Mouse (Mus musculus) stomach, postnatal 0 days (tissue): ENCODE measurements at regions not wholly inside any gene's neighbourhood (a gene's known extent, or its start where the extent isn't known, plus 50 kb on each side); places are given as distances from the start of the nearest gene placed in this dataset.
A peak's percentile ranks its signal among the peaks of the same experiment; 100 is the strongest.

Experiments
- ATAC-seq: fragments of 200-750 bp; cut with Nextera tagmentation; 2 replicates; pipeline ENCODE4 v1.8.0; 2017; ENCODE audit not compliant: low FRiP score, low TSS enrichment
- DNase-seq: peaks from one replicate; pipeline ENCODE4 v3.0.0-alpha.2; 2016; ENCODE audit warnings: low spot score
- H3K27ac ChIP-seq: fragments of 300-500 bp; sonication (generic); replicated peaks from 2 replicates; pipeline ENCODE4 v1.5.1; 2014; ENCODE audit warnings: mild to moderate bottlenecking, control low read depth
- H3K27me3 ChIP-seq: fragments of 300-500 bp; sonication (generic); 2 replicates; pipeline ENCODE4 v1.6.1; 2014; ENCODE audit warnings: low read length; ENCODE audit not compliant: control insufficient read depth, insufficient read depth
- H3K36me3 ChIP-seq: fragments of 300-500 bp; sonication (generic); 2 replicates; pipeline ENCODE4 v1.6.1; 2014; ENCODE audit warnings: low read length, mixed read lengths; ENCODE audit not compliant: control insufficient read depth, insufficient read depth
- H3K4me1 ChIP-seq: fragments of 300-500 bp; sonication (generic); replicated peaks from 2 replicates; pipeline ENCODE4 v1.6.1; 2014; ENCODE audit warnings: antibody characterized with exemption; ENCODE audit not compliant: control insufficient read depth, insufficient read depth
- H3K4me2 ChIP-seq: fragments of 300-500 bp; sonication (generic); replicated peaks from 2 replicates; pipeline ENCODE4 v1.6.1; 2014; ENCODE audit warnings: low read depth, mild to moderate bottlenecking, control low read depth, moderate library complexity
- H3K4me3 ChIP-seq: fragments of 300-500 bp; sonication (generic); 2 replicates; pipeline ENCODE4 v1.5.1; 2014; ENCODE audit warnings: low read depth, low read length, control low read depth
- H3K9ac ChIP-seq: fragments of 300-500 bp; sonication (generic); 2 replicates; pipeline ENCODE4 v1.6.1; 2014; ENCODE audit warnings: mild to moderate bottlenecking, low read length, control low read depth, mixed read lengths
- H3K9me3 ChIP-seq: fragments of 300-500 bp; sonication (generic); 2 replicates; pipeline ENCODE4 v1.6.1; 2016; ENCODE audit warnings: low read length; ENCODE audit not compliant: control insufficient read depth
- CTCF ChIP-seq: IDR thresholded peaks from 2 replicates; pipeline ENCODE4 v1.5.1; 2016; ENCODE audit warnings: antibody characterized with exemption, low read depth, mild to moderate bottlenecking, moderate library complexity
- EP300 ChIP-seq: optimal IDR thresholded peaks from 2 replicates; pipeline ENCODE3; 2016; ENCODE audit warnings: antibody characterized with exemption
- WGBS: fragments of 180-500 bp; shearing (Covaris S2); extraction: QIAGEN DNeasy Blood & Tissue Kit; methylation state at CpG from one replicate; pipeline ENCODE4 v1.1.7; 2014; 5-methylcytosine and 5-hydroxymethylcytosine counted together

DNA sequence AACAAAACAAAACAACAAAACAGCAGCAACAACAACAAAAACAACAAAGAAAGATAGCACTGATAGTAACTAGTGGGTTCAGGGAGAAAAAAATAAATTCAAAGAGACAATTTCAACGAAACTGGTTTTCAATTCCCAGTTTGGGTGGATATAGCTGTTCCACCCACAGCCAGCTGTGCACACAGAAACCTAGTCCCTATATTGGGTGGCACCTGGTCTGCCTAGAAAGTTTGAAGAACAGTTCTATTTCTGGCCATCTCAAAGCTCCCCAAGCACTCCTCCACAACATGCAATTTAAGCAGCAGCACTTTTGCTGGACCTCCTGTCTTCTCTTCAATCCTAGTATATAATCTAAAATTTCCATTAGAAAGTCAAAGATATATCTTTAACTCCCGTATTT is 95.5 kb upstream of the Grik2 start:
- no peak overlapping the region for H3K4me2 ChIP-seq
- no peak for ATAC-seq
- H3K27ac ChIP-seq, result no peak overlapping the region
- no peaks in the 10 kb centered on the region for H3K9me3 ChIP-seq
- TF ChIP-seq CTCF (no peak), EP300 (no peak)
- 71% methylated on average over 2 of the region's 2 CpGs for WGBS
- H3K27me3 ChIP-seq, result no peaks in the 10 kb centered on the region
- H3K4me1 ChIP-seq, result no peaks in the 10 kb centered on the region
- H3K4me3 ChIP-seq, result no peak overlapping the region
- no peak for DNase-seq
- H3K36me3 ChIP-seq, result no peaks in the 10 kb centered on the region
- no peak overlapping the region for H3K9ac ChIP-seq

DNA sequence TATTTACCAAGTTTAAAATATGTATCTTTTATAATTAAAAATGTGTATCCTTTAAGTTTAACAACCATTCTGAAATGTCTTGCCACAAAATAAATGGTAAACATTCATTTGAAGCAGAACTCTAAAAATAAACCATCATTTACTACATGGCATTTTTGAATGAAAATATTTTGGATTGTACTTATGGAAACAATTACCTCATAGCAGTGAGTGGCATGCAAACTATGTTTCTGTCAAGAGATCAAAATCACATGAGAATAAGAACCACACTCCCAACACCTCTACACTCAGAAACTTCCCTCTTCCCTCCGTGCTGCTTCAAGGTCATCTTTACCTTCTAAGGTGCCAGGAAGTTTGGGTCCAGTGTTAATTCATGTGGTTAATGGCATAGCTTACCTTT is 94.9 kb upstream of the Grik2 start:
- Histone ChIP-seq H3K27ac (no peak overlapping the region), H3K9ac (no peak overlapping the region), H3K4me1 (no peaks in the 10 kb centered on the region), H3K27me3 (no peaks in the 10 kb centered on the region), H3K4me3 (no peak overlapping the region), H3K36me3 (no peaks in the 10 kb centered on the region), H3K4me2 (no peak overlapping the region), H3K9me3 (no peaks in the 10 kb centered on the region)
- DNase-seq (no peak), ATAC-seq (no peak)
- WGBS, result 59% methylated on average over 1 of the region's 1 CpGs
- TF ChIP-seq CTCF, result no peak
- no peak for TF ChIP-seq EP300

DNA sequence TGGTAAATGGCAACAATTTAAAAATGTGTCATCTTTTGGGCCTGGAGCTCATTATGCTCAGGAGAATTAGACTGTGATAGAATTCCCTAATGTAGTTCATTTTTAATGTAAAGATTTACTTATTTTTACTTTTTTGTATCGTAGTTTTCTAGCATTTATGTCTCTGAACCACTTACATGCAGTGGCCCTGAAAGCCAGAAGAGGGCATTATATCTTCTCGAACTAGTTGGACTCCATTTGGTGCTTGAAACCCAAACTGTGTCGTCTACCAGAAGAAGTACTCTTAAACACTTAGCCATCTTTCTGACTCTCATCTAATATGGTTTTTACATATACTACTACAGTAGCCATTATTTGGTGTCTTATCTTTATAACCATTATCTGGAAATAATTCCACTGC is 75.2 kb upstream of the Grik2 start:
- WGBS, result 74% methylated on average over 3 of the region's 3 CpGs
- ATAC-seq (no peak), DNase-seq (no peak)
- no peak overlapping the region for H3K4me2 ChIP-seq
- no peak overlapping the region for H3K27ac ChIP-seq
- H3K27me3 ChIP-seq, result no peaks in the 10 kb centered on the region
- H3K36me3 ChIP-seq, result no peaks in the 10 kb centered on the region
- H3K4me3 ChIP-seq, result no peak overlapping the region
- H3K9me3 ChIP-seq, result no peaks in the 10 kb centered on the region
- H3K4me1 ChIP-seq, result no peaks in the 10 kb centered on the region
- TF ChIP-seq EP300 (no peak), CTCF (peak; percentile 15; the same call in 1 of the 2 replicates)
- H3K9ac ChIP-seq, result no peak overlapping the region

DNA sequence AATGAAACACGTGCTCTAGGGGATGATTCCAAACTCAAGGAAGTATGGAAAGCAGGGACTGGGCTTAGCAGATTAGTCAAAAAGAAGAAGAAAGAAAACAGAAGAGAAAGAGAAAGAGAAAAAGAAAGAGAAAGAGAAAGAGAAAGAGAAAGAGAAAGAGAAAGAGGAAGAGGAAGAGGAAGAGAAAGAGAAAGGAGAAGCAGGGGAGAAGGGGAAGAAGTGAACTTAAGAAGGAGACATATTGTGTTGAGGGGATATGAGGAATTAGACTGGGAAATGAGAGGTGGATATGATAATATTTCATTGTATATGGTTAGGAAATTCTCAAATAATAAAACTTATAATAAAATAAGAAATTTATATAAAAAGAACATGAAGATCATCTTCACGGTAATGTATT is 59.1 kb upstream of the Grik2 start:
- DNase-seq, result no peak
- H3K36me3 ChIP-seq, result no peaks in the 10 kb centered on the region
- H3K27ac ChIP-seq, result no peak overlapping the region
- no peaks in the 10 kb centered on the region for H3K27me3 ChIP-seq
- H3K4me3 ChIP-seq, result no peak overlapping the region
- 68% methylated on average over 2 of the region's 2 CpGs for WGBS
- no peak overlapping the region for H3K9ac ChIP-seq
- H3K4me2 ChIP-seq, result no peak overlapping the region
- no peak for TF ChIP-seq CTCF
- TF ChIP-seq EP300, result no peak
- ATAC-seq, result no peak
- H3K4me1 ChIP-seq, result no peaks in the 10 kb centered on the region
- no peaks in the 10 kb centered on the region for H3K9me3 ChIP-seq

DNA sequence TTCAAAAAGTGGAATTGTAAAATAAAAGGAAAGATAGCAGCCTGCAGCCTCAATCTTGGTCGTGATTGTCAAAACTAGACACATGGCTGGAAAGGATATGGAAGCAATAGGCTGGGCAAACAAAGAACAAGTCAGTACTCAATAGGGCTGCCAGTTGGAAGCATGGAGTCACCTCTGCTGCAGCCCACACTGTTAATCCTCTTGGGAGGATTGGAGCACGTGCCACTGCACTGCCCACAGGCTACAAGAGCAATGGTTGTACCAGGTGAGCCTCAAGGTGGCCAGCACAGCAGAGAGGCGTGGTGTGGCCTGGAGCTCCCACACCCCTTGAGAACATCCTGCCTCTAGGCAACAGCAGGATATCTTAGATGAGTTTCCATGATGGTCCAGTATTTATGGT is 55.7 kb upstream of the Grik2 start:
- Histone ChIP-seq H3K27me3 (no peaks in the 10 kb centered on the region), H3K9ac (no peak overlapping the region), H3K36me3 (no peaks in the 10 kb centered on the region), H3K4me3 (no peak overlapping the region), H3K4me1 (no peaks in the 10 kb centered on the region), H3K9me3 (no peaks in the 10 kb centered on the region), H3K27ac (no peak overlapping the region), H3K4me2 (no peak overlapping the region)
- TF ChIP-seq CTCF (no peak), EP300 (no peak)
- no peak for ATAC-seq
- no peak for DNase-seq
- WGBS, result 61% methylated on average over 3 of the region's 3 CpGs
